Mouse (Mus musculus) liver (tissue): ENCODE data around the gene Lamc3.
A peak's percentile ranks its signal among the peaks of the same experiment; 100 is the strongest.

ENCODE experiments used
- DNase-seq: peaks from one replicate; pipeline ENCODE4 v3.0.0-alpha.2; 2020; ENCODE audit warnings: mixed read lengths

Lamc3 gene

DNA sequence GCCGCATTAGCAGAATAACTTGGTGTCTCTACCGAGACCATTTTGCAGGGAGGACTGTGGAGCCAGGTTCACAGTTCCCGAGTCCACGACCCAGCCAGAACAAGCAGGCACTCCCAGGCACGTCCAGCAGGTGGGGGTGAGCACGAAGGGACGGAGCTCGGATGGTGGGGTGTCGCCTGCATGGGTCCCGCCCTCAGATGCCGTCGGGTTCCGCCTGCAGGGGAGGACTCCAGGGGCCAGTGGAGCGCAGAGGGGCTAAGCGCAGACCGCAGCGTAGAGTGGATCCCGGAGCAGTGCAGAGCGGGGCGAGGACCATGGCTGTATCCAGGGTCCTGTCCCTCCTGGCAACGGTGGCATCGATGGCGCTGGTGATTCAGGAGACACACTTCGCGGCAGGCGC is at the start of gene Lamc3:
Gene Lamc3 (plus strand): TSS at position 262 of the 400 bp plus-strand sequence.
- DNase-seq, result peak; percentile 43

DNA sequence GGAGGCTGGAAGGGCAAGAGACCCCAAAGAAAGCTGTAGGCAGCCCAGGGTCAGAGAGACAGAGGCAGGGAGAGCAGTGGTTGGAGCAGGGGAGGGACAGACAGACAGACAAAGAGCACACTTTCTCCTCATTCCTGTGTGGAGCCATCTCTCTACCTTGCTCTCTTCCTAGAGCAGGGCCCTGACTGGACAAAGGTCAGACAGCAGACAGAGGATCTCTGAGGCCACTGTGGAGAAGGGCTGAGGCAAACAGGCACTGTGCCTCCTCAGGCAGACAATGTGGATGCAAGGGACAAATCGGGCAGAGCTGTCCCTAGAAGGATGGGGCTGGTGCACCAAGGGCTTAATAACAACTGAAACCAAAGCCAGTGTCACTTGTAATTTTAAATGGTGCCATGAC is 48.2 kb upstream of the Lamc3 start:
- DNase-seq, result no peak

DNA sequence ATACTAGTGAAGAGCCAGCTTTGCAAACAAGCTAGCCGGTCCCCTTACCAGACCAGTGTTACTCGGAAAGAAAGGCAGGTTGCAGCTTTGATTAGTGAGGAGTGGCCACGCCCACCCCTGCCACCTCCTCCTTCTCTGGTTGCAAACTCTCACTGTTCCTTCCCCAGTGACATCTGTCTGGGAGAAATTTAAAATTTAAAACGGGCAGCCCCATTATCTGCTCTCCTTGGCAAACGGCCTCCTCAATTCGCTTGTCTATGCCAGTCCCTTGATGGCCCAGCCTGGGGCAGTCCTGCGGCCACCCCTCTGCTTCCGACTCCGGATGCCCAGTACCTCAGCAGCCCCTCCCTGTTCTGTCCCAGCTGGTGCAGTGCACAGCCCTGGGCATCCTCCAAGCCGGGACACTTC is 42.4 kb upstream of the Lamc3 start:
- DNase-seq, result no peak

DNA sequence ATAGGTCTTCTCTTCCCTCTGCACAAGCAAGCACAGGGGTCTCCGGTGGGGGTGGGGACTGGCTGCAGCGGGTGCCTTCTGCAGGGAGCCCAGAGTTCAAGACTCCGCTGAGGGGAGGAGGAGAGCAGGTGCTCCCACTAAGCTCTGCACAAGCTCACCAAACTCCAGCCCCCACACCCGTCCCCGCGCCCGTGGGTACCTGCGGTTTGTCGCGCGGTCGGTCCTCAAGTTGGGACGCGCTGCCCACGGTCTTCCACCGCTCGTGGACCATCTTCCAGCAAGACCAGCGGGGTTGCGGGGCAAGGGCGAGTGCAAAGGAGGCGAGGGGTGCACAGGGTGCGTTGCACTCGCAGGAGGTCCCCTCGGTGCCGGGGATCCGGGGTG is 41.6 kb upstream of the Lamc3 start:
- DNase-seq, result no peak

DNA sequence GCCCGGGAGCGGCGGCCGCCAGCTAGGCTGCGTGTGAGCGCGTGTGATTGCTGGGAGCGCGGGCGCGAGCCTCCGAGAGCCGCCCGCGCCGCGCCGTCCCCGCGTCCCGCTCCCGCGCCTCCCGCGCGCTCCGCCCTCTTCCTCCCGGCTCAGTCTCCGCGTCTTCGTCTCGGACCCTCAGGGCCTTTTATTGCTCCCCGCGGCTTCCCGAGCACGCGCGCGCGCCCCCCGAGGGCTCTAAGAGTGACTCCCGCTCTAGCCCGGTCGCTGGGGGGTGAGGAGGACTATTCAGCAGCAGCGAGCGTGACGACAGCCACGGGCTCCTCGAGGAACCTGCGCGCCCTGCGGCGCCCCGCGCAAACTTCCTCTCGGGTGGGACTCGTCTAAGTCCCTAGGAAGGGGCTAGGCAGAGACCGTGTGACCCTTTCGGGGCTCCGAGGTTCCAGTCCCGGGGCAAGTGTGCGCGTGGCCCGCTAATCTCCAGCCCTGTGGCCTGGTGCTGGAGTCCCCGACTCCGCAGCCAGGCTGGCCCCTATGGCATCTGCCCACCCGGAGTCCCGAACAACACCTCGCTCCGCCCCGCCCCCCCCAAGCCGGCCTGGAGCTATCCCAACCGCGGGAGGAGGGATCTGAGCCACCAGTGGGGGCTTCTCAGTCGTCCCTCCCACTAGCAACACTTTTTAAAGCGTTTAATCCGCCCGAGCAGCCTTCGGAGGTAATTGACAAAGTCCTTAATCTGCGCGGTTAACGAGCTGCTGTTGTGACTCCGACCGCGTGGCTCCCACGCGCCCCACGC is 41.0 kb upstream of the Lamc3 start, which contains the start of gene Fibcd1:
Gene Fibcd1 (minus strand): TSS at position 110 of the 796 bp plus-strand sequence.
- no peak for DNase-seq

DNA sequence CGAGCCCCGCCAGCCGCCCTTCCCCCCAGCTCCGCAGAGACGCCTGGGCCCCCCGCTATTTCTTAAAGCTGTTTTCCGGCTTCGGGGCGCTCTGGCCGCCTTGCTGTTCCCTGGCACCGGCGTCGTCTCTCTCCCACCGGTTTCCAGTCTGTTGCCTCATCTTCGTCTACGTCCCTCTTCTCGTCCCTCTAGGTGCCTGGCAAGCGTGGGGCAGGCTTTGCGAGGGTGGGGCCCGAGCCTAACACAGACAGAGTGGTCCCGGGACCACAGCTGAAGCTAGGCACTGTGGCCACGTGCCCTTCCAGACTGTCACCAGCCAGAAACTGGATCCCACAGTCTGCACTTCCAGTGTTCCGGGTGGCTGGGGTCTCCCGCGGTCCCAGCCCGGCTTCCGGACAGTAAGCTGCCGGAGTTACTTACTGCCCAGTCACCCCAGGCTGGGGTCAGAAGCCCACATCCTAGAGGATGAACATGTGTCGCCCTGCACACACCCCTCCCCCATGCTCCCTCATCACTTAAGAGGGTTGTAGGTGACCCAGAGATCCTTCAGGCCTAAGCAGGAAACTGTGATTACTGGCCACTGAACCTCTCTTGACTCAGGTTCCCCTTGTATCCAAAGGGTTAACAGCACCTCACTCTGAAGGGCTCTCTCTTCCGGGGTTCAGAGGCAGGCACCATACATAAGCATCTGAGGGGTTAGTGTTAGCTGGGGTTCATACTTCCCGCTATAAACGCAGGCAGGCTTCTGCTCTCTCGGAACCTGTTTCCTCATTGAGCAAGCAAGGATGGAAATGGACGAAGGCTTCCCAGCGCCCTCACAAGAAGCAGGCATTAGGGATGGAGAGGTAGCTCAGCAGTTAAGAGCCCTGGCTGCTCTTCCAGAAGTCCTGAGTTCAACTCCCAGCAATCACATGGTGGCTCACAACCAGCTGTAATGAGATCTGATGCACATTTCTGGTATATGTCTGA is 40.1 kb upstream of the Lamc3 start:
- no peak for DNase-seq

DNA sequence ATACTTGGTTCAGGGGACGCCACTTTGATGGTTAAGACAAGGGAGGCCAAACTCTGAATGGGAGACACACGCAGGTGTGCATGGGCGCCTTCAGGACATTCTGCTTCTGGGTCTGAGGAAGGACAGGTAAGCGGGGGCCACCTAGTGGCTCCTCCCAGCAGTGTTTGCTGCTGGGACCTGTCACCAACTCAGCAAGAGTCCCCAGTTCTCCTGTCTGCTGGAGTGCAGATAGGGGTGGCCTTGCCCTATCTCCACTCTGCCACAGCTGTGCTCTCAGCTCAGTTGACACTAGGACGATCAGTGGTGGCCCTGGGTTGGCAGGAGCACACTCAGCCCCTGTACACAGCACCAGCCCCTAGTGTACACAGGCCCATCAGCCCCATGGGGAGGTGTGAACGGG is 39.2 kb upstream of the Lamc3 start:
- peak; percentile 54 for DNase-seq

DNA sequence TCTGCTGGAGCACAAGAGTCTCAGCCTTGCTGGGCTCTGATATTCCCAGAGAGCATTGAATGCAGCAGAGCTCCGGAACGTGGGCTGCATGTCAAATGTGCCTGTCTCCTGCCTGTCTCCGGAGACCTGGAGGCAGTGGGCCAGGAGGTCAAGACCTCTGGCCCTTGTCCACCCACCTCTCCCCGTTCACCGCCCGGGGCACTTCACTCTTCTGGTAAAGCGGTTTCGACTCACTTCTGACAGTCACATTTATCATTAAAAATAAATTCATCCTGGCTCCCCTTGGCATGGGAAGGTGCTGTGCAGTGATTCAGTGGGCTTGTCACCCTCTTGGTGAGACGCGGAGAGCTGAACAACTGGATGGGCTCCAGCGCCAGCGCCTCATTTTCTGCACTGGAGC is 37.0 kb upstream of the Lamc3 start:
- DNase-seq, result no peak

DNA sequence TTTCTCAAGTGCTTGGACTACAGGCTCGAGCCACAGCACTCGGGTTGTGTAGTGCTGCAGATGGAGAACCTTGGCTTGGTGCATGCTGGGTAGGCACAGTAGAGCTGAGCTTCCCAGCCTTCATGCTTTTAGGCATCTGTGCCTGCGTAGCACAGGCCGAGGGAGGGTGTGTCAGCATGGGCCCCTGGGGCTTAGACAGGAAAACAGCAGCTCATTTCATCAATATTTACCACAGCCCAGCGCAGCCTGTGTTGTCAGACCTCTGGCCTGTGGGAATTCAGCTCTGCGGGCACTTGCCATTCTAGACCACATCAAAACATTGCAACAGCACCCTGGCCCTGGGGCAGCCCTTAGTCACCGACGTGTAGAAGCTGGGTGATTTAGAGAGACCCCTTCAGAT is 31.1 kb upstream of the Lamc3 start:
- DNase-seq, result no peak

DNA sequence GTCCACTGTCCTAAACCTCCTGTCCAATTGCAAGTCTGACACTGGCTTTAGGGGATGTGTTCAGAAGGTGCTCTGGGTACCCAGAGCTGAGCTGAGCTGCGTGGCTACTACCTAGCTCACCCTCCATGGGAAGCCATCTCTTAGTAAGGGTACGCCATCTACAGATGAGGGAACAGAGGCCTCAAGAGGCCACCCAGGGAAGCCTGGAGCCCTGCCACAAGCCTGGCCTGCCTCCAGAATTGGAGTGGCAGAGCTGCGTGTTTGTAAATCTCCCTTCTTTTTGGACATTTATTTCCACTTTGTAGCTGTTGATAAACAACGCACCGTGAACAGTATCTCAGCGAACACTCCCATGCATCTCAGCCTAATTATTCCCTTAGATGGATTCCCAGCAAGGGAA is 29.9 kb upstream of the Lamc3 start:
- no peak for DNase-seq

DNA sequence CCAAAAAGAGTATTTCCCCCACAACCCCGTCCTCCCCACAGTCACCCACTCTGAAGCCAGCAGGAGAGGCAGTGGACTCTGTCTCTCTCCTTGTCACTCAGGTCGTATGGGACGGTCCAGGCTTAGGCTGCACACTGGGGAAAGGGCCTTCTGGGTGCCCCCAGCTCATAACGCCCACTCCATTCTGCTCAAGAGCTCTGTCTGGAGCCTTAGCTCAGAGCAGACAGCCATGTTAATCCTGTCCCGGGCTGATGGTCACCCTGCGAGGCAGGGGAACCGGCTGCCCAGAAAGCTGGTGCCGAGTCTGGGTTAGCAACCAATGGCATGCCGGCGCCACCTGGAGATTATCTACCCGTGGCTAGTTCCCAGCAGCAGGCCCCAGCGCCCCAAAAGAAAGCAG is 28.6 kb upstream of the Lamc3 start:
- DNase-seq, result no peak

DNA sequence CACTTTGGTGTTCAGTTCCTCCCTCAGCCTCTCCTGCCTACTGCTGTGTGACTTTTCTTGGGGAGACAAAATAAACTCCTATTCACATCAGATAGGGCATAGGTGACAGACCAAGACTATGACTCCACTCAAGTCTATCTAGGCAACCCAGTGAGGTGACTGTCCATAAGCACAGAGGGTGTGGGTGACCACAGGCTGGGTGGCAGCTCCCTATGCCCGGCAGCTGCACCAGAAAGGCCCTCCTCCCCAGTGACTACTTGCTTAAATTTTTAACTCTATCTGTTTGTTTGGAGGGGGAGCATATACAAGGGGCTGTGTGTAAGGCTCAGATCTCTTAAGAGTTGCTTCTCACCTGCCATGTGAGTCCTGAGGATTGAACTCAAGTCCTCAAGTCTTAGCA is 24.2 kb upstream of the Lamc3 start:
- no peak for DNase-seq

DNA sequence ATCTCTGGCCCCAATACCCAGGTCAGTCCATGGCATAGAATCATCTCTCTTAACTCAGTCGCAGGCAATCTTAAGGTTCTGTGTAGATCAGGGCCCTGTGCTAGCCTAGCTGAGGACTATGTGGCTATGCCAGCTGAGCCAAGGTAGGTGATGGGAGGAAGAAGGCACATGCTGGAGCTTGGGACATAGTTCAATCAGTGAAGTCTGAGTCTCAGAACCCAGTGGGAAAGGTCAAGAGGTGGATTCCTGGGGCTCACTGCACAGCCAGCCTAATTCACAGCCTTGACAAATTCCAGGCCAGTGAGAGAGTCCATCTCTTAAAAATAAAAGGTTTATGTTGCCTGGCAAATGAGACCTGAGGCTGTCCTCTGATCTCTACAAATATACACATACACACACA is 23.3 kb upstream of the Lamc3 start:
- DNase-seq, result no peak

DNA sequence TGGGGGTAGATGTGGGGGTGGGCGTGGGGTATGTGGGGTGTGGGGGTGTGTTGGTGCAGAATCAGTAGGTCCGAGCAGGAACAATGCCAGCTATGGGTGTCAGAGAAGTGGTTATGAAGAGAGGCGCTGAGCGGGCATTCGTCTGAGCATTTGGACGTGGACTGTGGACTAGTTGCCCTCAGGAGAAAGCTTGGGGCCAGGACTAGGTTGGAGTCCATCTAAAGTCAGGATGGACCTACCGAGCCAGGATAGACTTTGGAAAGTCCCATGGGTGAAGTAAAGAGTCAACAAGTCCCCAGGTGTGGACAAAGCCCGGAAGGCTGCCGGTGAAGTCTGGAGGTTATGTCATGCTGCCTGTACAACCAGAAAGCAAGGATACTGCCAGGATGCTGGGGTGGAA is 22.2 kb upstream of the Lamc3 start:
- DNase-seq, result no peak

DNA sequence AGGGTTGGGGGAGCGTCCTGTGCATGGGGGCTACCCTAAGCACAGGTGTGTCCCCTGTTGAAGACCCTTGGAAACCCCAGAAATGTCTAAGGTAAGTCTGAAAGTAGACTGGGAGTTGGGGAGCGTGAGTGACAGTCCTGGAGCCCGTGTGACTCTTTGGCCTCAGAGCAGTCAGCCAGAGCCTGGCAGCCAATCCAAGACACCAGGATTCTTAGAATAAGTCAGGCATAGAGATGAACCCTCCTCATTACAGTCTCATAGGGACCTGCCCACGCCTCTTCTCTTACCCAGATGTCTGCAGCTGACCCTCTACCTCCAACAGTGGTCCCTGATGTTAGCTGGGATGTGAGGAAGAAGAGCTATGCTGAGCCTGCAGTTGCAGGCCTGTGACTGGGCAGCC is 21.8 kb upstream of the Lamc3 start:
- no peak for DNase-seq

DNA sequence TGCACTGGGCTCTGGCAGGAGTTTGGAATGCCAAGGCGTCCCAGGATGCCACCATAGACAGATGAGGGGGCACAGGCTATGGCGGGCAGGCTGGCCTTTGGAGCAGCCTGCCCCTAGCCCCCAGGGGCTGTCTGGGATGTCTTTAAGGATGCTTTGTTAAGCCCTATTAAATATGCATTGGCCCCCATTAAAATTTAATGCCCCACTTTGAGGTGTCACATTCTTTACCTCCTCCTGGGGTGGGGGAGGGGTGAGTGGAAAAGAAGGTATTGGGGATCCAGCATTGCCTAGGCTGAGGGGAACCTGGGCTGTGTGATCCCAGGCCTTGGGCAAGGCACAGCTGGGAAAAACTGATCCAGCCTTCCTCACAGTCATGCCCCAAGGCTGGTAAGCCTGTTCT is 21.3 kb upstream of the Lamc3 start:
- DNase-seq, result no peak

DNA sequence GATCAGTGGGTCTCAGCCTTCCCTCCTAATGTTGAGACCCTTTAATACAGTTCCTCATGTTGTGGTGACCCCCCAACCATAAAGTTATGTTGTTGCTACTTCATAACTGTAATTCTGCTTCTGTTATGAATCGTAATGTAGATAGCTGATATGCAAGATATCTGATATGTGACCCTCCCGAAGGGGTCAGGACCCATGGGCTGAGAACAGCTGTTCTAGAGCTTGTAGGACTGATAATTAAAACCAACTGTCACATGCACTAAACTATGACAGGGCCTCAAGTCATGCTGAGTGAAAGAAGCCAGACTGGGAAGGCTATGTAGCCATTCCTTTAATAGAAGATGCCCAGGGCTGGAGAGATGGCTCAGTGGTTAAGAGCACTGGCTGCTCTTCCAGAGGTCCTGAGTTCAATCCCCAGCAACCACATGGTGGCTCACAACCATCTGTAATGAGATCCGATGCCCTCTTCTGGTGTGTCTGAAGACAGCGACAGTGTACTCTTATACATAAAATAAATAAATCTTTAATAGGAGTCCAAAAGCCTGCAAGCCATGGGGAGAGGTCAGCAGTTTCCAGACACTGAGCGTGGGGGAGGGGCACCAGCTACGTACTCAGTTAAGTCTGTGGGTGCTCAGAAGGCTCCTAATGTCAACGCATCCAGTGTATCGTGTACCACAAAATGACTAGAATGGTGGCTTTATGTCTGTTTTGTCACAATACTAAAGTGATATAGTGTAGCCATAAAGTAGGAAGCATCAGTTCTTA is 19.1 kb upstream of the Lamc3 start:
- DNase-seq, result no peak

DNA sequence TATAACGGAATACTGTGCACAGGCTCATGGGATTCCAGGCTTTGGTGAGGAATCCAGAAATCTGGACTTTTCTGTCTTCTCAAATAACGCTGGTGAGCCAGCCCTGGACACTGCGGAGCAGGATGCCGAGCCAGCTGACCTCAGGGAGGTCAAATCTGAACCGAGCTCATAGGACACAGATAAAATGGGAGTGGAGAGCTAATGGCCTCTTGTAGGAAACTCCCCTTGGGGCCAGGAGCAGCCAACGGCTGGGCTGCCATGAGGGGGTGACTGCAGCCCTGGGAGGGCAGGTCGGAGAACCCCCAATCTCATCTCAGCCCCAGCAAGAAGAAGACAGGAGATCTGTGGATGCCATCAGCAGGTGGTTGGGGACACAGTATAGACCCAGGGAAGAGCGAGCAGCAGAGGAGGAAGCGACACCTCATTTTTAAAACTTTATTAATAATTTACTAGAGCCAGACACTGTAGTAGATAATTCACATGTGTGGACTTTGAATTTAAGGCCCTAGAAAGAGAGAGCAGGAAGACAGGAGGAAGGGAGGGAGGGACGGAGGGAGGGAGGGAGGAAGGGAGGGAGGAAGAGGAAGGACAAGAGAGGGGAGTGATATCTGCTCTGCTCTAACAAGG is 18.4 kb upstream of the Lamc3 start:
- no peak for DNase-seq

DNA sequence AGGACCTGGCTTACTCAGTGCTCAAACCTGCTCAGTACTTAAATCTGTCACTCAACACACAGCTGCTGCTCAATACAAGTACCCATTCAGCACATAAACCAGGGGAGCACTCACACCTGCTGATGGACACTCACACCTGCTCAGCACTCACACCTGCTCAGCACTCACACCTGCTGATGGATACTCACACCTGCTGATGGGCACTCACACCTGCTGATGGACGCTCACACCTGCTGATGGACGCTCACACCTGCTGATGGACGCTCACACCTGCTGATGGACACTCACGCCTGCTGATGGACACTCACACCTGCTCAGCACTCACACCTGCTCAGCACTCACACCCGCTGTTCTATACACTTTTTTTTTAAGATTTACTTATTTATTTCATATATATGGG is 17.4 kb upstream of the Lamc3 start:
- no peak for DNase-seq

DNA sequence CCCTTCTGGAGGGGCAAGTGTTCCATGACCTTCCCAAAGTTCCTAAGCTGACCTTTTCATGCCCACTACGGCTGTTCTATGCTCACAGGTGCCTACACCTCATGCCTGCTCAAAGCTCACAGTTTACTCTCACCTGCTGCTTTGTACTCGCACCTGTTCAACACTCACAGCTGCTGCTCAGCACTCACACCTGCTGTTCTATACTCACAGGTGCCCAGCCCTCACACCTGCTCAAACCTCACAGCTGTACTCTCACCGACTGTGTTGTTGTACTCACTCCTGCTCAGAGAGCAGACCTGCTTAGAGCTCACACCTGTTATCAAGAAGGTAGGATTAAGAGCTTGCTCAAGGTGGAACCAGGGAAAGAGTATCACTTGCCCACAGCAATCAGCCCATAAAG is 16.4 kb upstream of the Lamc3 start:
- no peak for DNase-seq

DNA sequence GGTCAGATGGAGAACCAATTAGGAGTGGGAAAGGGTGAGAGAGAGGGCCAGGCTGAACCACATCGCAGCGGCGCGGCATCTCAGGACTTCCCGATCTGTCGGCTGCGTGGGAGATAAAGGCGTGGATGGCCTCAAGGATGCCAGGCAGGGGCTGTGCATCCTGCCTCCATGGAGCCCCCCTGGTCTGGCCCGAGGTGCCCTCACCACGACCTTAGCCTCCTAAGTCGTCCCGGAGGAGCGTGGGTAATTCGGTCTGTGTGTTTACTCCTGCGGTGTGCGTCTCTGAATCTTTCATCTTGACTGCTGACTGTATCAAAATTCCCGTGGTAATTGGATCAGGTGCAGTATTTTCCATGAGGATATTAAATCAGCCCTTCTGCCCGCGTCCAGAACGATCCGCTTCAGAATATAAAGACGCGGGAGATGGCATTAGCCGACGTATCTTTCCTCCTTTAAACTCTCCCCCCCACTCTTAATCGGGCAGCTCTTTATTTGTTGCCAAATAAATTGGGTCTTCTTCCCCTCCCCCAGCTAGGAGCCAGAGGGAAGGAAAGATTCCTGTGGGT is 12.7 kb upstream of the Lamc3 start:
- no peak for DNase-seq

DNA sequence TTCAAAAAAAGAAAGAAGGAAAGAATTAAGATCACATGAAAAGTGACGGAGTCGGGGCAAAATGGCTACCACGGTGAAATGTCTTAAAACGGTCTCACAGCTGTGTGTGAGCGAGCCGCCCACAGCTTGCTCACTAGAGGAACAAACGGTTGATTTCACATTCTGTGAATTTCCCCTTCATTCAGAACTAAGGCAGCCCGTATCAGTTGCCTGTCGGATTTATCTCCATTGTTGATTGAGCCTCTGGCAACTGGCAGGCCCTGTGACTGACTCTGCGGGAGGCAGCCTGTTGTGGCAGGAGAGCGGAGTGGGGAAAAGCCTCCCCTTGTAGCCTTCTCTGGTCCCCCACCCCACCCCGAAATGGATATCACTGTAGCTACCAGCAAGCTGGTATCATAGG is 10.6 kb upstream of the Lamc3 start:
- DNase-seq, result no peak
